Mouse (Mus musculus) gastrocnemius, postnatal 4 days (tissue): ENCODE measurements around the gene 2510039O18Rik. TPM values are rescaled to one million over a fixed set of nuclear protein-coding genes. Genes with fewer than 3 reads are reported as not detected.

Experiments used
- DNase-seq, 2 experiments: peaks; one replicate each; pipeline ENCODE4 v3.0.0; 2021 to 2022; ENCODE audit warnings: low spot score in 2 of 2, mixed read lengths in 2 of 2
- long read RNA-seq, 2 experiments: library from polyadenylated mRNA; stranded (forward); transcript quantifications; one replicate each; pipeline ENCODE4 v2.0.0; 2021
- total RNA-seq, 2 experiments: library from RNA; stranded (reverse); gene quantifications; 2 replicates each; pipeline ENCODE4 v1.2.3; 2021

The 2510039O18Rik gene
- total RNA-seq: 10 to 100 TPM; 37.7 to 37.8 TPM
- long read RNA-seq, experiment 1, transcript 2510039O18Rik-201 (3 exons, 2,731 nt): major isoform, 81 of 96 reads
- long read RNA-seq, experiment 1, partial matches to known transcripts: 6 of 96 reads
- long read RNA-seq, experiment 1, other reads (novel, unspliced or antisense): 9 of 96 reads
- long read RNA-seq, experiment 2, transcript 2510039O18Rik-201 (3 exons, 2,731 nt): major isoform, 97 of 112 reads
- long read RNA-seq, experiment 2, partial matches to known transcripts: 10 of 112 reads
- long read RNA-seq, experiment 2, other reads (novel, unspliced or antisense): 5 of 112 reads

DNA sequence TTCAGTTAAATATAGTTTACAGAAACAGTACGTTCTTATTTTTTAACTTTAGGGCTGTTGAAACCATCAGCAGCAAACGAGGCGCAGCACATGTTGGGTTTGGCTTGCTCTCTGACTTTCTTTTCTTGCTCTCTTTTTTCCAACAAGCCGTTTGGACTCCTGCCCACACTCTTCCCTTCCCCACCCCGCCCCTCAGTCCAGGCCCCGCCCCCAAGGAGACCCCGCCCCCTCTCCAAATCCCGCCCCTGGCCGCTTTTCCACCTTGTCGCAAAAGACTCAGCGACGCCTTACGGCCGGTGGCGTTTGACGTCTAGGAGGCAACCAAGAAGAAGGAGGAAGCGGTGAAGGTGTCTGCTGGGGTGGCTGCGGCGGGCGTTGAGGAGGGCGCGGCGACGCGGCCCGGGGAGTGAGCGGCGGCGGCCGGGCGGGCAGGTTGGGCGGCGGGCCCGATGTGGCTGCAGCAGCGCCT is at the start of gene 2510039O18Rik:
2510039O18Rik (plus strand) TSS at position 320 of the 469 bp plus-strand sequence.
- peak; percentile 75 to 89 for DNase-seq

DNA sequence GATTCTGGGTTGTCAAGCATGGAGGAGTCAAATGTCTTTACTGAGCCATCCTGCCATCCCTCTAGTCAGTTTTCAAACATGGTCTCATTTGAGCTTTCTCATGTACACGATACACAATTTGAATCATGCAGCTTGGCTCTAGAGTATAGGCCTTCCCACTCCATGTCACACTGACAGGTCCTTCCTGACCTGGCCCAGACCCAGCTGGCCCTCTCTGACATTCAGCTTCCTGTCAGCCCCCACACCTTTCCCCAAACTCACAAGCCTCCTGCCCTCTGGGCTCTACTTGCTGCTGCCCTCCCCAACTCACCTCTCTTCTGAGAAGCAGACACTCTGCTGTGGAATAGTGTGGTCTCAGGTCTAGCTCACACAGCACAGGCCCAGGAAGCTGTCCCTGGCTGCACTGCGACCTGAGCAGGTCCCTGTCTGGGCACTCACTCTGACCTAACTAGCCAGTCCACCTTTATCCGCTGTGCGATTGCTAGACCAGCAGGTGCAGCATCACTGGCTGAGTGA is 44.8 kb upstream of the 2510039O18Rik start:
- no peak for DNase-seq

DNA sequence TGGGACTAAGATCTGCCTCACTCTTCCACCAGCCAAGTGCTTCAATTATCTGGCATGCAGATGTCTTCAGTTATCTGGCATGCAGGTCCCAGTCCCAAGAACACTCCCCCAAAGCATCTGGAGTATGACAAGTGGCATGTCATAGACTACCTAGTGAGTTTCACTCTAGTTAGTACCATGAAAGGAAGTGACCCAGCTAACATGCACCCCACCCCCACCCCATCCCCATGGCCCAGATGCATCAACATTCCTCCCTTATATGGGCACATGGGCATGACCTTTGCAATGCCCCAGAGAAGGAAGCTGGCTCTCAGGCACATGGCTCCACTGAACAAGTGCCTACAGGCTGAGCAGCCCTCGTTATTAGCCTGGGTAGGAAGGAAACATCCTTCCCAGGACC is 44.3 kb upstream of the 2510039O18Rik start:
- DNase-seq: no peak

DNA sequence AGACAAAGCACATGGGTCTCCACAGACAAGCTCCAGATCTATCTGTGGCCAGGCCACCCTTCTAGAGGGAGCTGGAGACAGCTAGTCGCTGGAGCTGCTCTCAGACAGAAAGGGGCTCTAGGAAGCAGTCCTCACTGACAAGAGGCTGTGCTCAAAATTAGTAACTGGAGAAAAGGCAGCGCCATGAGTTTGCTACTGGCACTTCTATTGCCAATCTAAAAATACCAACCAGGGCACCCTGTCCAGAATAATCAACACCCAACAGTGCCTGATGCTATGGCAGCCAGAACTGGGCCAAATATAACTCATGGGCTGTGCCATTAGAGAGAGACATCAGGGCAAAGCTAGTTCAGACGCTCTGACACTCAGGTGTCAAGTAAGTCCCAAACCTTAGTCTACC is 43.3 kb upstream of the 2510039O18Rik start:
- no peak for DNase-seq

DNA sequence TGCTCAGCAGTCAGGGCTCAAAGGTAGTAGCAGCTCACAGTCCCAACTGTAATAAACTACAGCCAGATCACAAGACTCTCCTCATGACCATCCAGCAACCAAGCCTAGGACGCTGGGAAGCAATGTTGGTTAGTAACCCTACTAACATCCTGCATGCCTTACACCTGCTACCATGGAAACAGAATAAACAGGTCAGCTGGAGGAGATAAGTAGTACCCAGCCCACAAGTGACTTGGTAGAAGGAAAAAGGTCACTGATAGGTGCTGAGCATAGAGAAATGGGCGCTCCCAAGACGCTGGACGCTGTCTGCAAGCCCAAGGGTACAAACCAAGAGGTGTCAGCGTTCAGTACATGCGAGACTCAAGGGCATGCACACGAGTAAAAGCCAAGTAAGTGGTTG is 40.2 kb upstream of the 2510039O18Rik start:
- DNase-seq: no peak

DNA sequence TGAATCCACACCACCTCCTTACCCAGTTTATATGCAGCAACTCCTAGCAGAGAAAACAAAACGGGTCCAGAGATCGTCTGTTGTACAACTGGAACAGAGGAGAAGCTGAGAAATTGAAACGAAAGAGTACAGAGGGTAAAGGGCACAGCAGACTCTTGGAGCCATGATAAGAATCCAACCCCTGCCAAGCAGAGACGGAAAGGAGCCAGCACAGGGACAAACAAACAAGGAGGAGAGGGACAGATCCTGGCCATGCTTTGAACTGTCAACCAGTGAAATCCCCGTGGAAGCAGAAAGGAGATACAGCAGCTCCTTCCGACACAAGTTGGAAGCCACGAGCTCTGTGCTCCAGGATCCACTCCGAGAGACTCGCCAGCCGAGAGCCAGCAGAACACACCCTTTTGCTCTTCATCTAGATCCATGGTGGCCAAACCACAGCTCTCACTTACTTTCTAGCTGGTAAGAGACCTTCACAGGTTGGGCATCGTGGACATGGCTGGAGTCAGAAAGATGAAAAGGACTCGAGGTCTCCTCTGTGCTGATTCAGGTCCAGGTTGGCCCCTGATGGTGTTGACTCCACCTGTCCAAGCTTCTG is 37.7 kb upstream of the 2510039O18Rik start:
- no peak for DNase-seq

DNA sequence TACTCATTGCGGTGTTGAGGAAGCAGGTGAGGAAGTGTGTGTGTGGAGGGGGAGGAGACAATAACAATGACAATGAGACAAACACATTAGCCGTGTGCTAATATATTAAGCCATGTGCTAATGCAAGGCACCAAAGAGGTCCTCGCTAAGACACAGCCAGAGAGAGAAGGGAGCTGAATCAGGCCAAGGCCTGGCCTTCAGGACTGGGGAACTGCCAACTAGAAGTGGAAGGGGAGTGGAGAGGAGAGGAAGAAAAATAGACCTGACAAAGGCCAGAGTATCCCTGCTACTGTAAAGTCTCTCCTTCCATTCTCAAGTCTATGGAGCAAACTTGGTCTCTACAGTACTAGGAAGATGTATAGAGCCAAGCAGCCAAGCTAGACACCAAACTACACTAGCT is 37.1 kb upstream of the 2510039O18Rik start:
- DNase-seq: no peak

DNA sequence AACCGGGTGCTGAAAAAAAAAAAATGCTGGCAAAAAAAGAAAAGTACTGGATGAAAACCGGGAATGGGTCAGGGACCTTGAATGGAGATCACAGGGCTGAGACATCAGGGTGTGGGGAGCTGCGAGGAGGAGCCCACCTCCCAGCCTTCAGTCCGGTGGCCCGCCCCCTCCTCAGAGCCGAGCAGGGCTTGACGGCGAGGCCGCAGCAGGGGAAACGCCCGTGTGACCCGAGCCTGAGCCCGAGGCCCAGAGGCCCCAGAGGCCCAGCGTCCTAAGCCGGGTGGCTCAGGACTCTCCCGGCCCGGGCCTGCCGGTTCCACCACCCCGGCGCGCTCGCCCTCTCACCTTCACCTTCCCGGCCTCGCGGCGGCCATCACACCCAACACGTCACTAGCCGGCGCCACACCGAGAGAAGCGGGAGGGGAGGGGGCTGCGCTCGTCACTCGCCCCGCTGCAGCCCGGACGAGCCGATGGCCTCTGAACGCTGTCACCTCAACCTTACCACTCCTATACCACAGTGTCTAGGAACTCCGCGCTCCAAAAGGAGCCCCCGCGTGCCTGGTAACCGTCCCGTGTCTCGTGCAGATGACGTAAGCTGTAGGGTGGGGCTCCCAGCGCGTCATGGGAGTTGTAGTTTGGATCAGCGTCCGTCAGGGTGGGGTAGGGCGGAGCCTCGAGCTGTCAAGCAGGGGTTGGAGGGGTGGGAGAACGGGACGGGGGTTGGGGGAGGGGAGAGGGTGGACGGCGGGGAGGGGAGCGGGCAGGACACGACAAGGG is 36.2 kb upstream of the 2510039O18Rik start, which contains the start of gene Mfn2:
Mfn2 (minus strand) TSS at position 392 of the 777 bp plus-strand sequence.
- peak; percentile 66 to 88 for DNase-seq

DNA sequence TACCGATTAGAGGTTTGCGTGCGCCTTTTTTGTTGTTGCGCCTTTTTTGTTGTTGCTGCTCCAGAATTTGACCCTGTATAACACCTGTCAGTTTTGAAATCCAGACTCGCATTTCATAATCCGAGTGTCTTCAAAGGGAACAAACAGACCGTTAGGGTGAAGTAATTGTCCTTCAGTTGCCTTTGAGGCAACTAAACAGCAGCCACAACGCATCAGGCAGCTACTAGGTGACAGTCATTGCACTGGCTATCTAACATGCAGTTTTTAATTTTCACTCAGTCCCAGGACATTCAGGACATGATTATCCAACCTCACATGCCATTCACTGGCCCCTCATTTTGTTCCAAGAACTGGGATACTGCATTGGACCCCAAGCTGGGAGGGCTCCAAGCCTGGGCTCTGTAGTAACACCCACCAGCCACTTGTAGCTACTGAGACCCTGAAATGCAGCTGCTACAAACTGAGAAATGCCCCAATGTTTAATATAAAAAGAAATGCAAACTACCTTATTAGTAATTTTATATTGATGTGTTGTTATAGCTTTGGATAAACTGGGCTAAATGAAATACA is 35.5 kb upstream of the 2510039O18Rik start:
- no peak for DNase-seq

DNA sequence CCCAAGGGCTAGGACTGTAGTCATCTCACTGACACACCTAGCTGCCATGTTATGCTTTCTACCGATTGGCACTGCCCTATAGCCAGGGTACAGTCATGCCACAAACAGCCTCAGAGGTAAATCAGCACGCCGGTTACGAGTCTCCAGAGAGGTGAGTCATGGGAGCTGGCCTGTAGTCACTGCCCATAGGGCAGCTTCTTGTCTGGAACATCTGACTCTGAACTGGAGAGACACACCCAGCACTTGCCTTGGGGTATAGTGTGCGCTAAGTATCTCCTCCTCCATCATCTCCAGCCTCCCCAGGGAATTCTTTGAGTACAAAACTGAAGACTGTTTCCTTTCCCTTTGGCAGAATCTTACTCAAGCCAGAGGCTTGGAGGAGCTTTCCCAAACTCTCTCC is 34.5 kb upstream of the 2510039O18Rik start:
- no peak for DNase-seq

DNA sequence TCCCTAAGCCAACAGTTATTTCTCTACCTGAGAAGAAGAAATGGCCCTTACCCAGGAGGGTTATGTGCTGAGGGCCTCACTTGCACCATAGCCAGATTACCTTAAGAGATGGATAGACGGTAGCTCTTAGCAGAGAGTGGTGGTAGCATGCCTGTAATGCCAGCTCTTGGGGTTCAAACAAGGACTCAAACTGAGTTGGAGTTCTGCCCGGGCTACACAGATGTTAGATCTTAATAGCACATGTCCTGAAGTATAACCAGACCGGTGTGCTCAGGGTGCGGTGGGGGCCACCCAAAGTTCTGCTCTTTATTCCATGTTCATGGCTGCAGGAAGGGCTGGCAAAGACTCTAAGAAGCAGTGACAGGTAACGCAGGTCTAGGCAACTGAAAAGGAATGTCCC is 31.2 kb upstream of the 2510039O18Rik start:
- DNase-seq: no peak

DNA sequence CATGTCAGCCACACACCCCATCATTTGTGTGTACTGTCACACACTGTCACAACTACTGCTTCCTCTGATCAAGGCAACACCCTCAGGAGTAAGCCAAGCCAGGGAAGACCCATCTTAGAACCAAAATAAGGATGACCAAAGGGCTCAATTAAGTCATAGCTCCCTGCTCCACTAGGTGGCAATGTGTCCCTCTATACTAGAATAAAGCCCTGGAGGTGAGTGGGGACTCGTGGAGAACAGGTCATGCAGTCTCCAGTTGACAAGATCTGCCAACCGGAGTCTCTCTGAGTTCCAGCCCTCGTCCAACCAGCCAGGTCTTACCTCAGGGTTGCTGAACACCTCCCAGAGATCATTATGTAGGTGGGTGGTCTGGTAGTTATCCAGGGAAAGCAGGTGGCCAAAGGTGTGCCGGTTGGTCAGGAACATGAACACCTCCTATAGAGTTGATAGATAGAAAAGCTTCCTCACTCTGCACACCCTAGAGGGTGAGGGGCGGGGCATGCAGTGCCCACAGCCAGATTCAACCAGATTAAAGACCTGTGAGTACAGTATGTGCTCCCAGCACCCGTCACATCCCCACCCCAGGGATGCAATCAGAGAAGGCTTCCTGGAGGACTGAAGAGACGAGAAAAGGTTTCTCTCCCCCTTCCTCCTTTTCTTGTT is 22.1 kb upstream of the 2510039O18Rik start:
- peak in 1 of 2 experiments; percentile 53 for DNase-seq

DNA sequence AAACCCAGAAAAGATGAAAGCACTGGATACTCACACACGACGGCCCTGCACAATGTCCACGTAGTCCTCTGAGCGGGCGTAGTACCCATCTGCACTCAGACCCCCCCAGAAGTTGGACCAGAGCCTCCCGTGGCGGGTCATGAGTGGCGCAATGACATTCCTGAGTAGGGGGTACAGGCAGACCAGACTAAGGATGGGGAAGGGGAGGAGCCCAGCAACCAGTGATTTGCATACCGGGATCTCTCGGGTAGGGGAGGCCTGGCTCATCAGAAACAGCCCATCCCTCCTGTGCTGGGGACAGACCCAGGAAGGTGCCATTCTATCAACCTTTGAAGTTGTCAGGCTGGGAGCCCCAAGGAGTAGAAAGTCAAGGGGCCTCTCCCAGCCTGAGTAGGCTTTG is 19.7 kb upstream of the 2510039O18Rik start:
- no peak for DNase-seq

DNA sequence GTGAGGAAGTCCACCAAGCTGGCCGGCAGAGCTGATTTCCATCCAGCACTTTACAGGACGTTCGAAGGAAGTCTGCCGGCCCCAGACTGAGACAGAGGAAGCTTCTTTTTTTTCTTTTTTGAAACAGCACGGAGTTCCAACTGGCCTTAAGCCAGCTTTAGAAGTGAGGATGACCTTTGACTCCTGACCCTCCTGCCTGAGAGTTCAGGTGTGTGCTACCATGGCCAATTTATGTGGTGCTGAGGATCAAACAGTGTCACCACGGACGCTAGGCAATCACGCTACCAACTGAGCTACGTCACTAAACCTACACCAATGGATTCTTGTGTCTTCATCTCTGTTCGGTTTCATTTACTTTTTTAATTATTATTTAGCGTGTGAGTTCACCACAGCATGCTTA is 18.4 kb upstream of the 2510039O18Rik start:
- no peak for DNase-seq

DNA sequence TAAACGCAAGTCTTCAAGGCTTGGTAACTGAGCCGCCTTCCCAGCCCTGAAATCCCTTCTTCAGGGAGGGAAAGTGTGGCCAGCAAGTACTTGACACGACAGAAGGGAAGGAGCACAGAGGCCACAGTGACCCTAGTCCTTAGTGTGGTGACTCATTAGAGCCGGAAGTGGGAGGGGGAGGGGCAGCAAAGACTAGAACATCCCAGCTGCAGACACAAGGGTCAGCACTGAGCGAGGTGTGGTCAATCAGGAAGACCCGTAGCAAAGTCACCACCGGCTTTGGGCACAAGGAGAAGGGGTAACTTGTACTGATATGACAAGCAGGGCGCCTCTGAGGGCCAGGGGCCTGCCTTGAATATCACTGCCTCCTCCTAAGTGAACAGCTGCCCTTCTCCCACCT is 13.0 kb upstream of the 2510039O18Rik start:
- DNase-seq: peak in 1 of 2 experiments; percentile 42

DNA sequence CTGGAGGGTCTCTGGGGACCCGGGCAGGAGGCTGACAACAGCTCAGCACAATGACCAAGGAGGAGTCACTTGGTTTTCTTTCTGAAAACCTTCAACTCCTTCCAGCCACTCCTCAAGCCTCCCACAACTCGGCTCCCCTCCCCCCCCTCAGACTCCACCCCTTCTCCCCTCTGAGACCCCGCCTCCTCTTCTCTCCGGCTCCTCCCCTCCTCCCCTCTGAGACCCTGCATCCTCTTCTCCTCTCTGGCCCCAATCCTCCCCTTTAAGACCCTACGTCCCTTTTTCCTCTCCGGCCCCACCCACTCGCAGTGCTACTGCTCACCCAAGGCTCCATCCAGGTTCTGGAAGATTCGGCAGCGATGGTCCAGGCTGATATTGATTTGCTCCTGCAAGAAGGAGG is 12.6 kb upstream of the 2510039O18Rik start:
- no peak for DNase-seq

DNA sequence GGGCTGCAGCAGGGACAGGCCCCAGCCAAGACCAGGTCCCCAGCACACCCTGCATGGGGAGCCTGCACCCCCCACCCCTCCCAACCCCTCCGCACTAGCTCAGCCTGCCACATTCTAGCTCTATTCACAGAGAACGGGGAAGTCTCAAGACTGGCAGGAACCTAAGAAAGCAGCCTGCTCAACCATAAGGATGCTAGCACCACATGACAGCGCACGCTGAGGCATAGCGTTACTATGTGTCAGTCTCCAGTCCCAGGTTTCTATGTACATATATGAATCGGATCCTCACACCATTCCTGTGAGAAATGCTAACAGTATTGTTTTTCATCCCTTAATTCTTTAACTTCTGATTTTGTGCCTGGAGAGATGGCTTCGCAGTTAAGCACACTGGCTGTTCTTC is 12.2 kb upstream of the 2510039O18Rik start:
- DNase-seq: no peak

DNA sequence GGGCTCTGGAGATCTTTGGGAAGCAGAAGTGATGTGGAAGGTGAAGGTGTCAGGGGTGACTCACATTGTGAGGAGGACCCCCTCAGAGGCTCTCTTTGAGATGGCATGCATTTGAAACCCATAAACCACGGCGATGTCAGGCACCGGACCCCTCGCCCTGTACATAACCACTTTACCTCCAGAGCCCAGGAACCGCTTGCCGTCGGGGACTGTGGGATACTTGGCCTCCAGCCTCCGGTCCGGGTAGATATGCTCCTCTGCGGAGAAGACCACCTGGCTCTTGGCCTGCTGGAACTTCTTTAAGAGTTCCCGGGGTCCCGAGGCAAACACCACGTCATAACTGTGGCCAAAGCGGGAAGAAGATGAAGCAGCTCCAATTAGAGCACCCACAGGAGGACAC is 9.7 kb upstream of the 2510039O18Rik start:
- DNase-seq: no peak

DNA sequence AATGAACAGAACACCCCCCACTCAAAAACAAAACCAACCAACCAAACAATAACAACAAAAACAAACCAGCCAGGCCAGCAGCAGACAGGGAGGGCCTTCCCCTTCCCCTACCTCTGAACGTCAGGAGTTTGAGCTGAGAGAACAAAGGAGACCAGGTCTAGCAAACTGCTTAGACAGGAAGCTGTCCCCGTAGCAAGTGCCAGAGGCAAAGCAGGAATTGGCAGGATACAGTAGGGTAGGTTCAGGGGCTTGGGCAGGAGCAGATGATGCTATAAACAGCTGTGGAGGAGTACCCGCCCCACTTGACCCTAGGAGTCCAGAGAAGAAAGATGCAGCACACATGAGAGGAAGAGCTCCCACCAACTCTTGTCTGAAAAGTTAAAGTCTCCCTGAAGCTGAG is 6.6 kb upstream of the 2510039O18Rik start:
- DNase-seq: no peak

DNA sequence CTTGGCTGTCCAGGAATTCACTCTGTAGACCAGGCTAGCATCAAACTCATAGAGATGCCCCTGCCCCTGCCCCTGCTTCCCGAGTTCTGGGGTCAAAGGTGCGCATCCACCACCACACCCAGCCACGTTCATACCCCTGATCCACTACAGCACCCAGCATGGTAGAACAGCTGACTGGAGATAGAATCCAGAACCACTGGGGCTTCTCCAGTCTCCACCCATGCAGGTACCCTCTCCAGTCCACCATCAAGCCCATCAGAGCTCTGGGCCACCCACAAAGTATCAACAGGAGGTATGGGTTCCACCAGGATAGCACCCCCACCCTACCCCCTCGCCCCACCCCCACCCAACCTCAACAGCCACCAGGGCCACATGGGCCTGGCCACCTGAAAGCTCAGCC is 6.1 kb upstream of the 2510039O18Rik start:
- DNase-seq: no peak

DNA sequence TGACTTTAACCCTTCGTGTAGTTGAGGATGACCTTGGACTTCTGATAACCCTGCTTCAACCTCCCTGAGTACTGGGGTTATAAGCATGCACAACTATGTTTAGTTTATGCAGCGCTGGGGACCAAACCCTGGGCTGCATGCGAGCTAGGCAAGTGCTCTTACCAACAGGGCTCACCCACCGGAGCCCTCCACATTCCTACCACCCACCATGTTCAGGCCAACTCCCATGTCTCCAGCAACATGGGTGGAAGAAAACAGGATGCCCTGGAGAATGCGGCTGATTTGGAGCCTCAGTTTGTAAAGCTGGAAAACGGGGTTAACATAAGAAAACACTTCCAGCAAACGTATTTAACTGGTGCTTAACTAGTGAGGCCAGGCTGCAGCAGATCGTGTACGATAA is 4.8 kb upstream of the 2510039O18Rik start:
- DNase-seq: no peak
